Mouse (Mus musculus): ENCODE measurements around the gene Mthfd1l.
"Not testable (repeated sequence)": the region's sequence is repeated elsewhere in the genome, so short reads cannot be mapped to it uniquely, and the experiment has no call there.

The Mthfd1l gene

GRCm38 (mm10) chr10:4041691-4042090 is 68.8 kb downstream of the Mthfd1l start:
- DNase-seq (ENCODE audit: low read depth, low spot score) = peak; percentile 28

GRCm38 (mm10) chr10:4044421-4044820 is 71.5 kb downstream of the Mthfd1l start:
- no peak for DNase-seq (ENCODE audit: low read depth, low spot score)

- no peak for DNase-seq (ENCODE audit: low read depth, low spot score)
Observed at GRCm38 (mm10) chr10:4046496-4046895, 73.6 kb downstream of the Mthfd1l start.

GRCm38 (mm10) chr10:4047666-4048065 is 74.7 kb downstream of the Mthfd1l start:
- no peak for DNase-seq (ENCODE audit: low read depth, low spot score)

- DNase-seq (ENCODE audit: low read depth, low spot score) = no peak
Observed at GRCm38 (mm10) chr10:4050236-4050635, 77.3 kb downstream of the Mthfd1l start.

- no peak for DNase-seq (ENCODE audit: low read depth, low spot score)
Observed at GRCm38 (mm10) chr10:4052711-4053110, 79.8 kb downstream of the Mthfd1l start.

GRCm38 (mm10) chr10:4053278-4054061 is 80.6 kb downstream of the Mthfd1l start:
- DNase-seq (ENCODE audit: low read depth, low spot score) = no peak

- DNase-seq (ENCODE audit: low read depth, low spot score) = no peak
Observed at GRCm38 (mm10) chr10:4054589-4054988, 81.7 kb downstream of the Mthfd1l start.

- DNase-seq (ENCODE audit: low read depth, low spot score) = no peak
Observed at GRCm38 (mm10) chr10:4057397-4057796, 84.5 kb downstream of the Mthfd1l start.

- DNase-seq (ENCODE audit: low read depth, low spot score) = no peak
Observed at GRCm38 (mm10) chr10:4057832-4058231, 84.9 kb downstream of the Mthfd1l start.

GRCm38 (mm10) chr10:4061071-4061987 is 88.4 kb downstream of the Mthfd1l start:
- no peak for DNase-seq (ENCODE audit: low read depth, low spot score)

- DNase-seq (ENCODE audit: low read depth, low spot score) = no peak
Observed at GRCm38 (mm10) chr10:4063537-4063936, 90.6 kb downstream of the Mthfd1l start.

GRCm38 (mm10) chr10:4065295-4066084 is 92.6 kb downstream of the Mthfd1l start:
- no peak for DNase-seq (ENCODE audit: low read depth, low spot score)

- DNase-seq (ENCODE audit: low read depth, low spot score) = no peak
Observed at GRCm38 (mm10) chr10:4069258-4069826, 96.4 kb downstream of the Mthfd1l start.

- no peak for DNase-seq (ENCODE audit: low read depth, low spot score)
Observed at GRCm38 (mm10) chr10:4070061-4070460, 97.1 kb downstream of the Mthfd1l start.

- DNase-seq (ENCODE audit: low read depth, low spot score) = no peak
Observed at GRCm38 (mm10) chr10:4071069-4071844, 98.3 kb downstream of the Mthfd1l start.

GRCm38 (mm10) chr10:4071845-4072345 is 99.0 kb downstream of the Mthfd1l start:
- no peak for DNase-seq (ENCODE audit: low read depth, low spot score)

- not testable (repeated sequence) for DNase-seq (ENCODE audit: low read depth, low spot score)
Observed at GRCm38 (mm10) chr10:4072491-4072890, 99.6 kb downstream of the Mthfd1l start.

GRCm38 (mm10) chr10:4078220-4078840 is 105.4 kb downstream of the Mthfd1l start:
- no peak for DNase-seq (ENCODE audit: low read depth, low spot score)

Measured in CD4-positive helper T cell, adult 2 months (primary cell).